Mouse (Mus musculus) telencephalon, adult 2 months (tissue): ENCODE results near the gene Tead4.
"Not testable (repeated sequence)": the region's sequence is repeated elsewhere in the genome, so short reads cannot be mapped to it uniquely, and the experiment has no call there.

ENCODE experiments used
- DNase-seq: peaks from one replicate; pipeline ENCODE4 v3.0.0-alpha.2; 2011; ENCODE audit warnings: low read depth, low spot score

The Tead4 gene

DNA sequence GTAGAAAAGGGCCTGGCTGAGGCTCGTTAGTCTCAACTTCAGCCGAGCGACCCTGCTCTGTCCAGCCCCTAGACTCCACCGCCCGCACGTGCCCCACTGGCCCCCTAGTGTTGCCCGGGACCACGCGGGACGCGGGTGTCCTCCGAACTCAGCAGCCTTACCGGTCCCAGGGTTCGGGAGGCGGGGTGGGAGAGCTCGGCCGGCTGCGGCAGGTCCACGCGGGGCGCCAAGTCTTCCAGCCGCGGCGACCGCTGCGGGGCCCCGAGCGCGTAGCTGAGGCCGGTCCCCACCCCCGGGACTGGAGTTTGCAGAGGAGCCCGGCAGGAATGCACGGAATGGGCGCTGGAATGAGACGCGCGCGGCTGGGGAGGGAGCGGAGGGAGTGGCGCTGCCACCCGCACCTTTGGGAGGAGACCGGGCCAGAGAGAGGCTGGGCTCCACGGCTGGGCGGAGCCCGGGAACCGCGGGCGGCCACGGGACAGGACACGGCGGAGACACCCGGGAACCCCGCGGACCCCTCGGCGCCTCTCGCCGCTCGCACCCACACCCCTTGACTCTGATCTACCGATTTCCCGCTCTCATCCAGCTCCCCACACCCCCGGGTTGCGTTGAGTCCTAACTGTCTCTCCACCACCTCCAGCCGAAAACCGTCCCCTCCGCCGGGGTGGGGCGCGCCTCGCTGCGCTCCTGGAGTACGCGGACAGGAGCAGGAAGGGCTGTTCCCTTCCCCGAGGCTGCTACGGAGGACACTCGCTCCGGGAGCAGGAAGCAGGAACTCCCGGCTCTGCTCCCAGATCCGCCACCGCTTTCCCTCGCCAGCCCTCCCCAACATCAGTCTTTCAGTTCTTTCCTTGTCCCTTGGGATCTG lies at the start of gene Tead4:
Tead4 (minus strand) TSS at position 690 of the 868 bp plus-strand sequence.
- DNase-seq = no peak

DNA sequence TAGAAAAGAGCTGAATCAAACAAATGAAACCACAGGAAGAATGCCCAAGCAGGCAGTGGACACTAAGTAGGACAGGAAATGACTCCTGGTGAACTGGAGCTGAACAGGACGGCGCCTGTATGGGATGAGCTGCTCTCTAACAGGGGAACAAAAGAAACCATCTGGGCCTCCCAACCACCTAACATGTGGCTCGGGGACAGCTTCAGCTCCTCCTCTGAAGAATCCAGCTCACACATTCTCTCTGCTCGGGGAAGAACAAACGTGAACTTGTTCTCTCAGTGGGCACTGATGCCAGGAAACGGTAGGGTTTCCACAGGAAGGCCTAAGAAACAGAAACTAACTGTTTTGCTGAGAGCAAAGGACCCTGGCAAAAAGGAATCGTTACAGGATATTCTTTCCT lies 49.1 kb upstream of the Tead4 start:
- no peak for DNase-seq

DNA sequence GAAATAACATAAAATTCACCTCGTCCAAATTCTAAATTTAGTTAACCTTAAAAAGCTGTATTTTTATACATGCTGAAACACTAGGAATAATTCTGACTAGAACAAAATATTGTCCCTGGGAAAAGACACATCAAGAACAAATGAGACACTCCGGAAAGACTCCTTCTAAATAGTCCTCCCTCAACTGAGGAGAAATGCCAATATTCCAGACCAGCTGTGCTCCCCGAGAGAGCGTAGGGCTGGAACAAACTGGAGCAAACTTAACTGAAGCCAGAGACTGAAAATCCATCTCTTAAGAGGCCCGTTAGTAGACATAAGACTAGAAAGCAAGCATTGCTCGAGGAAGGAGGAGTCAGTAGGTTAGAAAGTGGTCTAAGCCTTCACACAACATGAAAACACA lies 46.2 kb upstream of the Tead4 start:
- no peak for DNase-seq

DNA sequence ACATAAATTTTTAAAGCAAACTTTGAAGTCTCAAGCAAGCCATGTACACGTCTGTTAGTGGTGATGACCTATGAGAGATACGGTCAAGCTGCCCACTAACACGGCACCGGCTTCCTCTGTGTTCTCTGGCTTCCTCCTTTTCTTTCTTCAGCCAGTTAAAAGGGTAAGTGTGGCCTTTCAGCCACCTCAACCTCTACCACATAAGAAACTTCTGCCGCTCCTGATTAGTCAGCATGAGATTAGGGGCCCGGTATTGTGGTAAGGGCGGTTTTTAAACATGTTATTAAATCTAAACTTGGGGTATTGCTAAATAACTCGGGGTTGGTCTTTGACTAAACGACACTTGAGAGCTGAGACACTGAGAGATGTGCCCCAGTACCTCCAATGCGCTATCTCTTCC lies 45.0 kb upstream of the Tead4 start:
- no peak for DNase-seq

DNA sequence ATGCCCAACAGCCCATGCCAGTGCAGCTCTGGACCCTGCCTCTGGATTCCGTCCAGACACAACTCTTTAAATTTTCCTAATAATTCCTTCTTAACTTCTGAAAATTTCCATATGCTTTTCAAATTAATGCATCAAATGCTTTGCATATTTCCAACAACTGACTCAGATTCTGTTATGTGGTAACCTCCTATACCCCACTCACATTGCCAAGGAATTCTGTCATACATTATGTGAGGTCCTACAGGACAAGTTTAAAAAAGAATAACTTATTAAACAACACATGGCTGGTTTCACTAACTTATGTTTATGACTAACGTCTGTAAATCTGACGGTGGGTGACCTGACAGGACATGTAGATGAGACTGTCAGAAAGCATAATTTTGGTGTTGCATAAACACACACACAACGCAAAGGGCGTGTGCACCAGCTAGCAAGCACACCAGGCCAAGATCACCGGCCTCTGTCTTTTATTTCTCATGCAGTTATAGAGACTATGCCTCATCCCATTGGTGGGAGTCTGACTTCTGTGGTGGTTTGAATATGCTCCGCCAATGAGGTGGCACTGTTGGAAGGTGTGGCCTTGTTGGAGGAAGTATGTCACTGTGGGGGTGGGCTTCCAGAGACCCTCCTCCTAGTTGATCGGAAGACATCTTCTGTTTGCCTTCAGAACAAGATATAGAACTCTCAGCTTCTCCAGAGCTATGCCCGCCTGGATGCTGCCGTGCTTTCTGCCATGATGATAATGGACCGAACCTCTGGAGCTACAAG lies 41.5 kb upstream of the Tead4 start:
- no peak for DNase-seq

DNA sequence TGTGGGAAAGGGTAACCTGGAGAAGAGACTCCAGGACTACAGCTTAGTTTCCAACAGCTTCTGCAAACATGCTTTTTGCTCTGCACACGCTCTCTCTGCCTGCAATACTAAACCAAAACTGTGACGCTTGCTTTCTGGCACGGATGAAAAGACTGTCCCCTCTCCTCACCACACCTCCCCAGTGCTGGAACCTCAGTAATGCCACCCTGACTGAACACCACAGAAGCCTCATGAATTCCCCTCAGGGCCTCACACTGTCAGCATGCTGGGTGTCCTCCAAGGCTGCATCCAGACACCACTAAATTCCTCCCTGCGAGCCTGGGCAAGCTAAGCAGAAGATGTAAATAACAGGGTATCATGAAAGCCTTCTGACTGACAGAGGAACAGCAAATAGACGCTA lies 38.3 kb upstream of the Tead4 start:
- DNase-seq = no peak

DNA sequence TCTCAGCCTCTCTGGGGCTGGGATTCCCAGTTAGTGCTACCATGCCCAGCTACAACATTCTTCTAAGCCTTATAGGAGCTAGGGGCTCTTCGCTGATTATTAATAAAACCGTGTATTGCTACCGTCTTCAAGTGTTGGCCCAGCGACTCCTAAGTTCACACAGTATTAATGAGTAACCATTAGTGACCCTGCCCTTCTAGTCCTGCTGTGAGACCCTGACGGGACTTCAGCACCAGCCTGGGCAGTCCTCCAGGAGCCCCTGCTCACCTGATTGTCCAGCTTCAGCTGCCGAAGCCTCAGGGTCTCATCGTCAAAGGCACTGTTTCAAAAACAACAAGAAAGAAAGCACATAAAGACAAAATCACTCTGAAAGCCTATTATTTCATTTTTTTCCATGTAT lies 36.8 kb upstream of the Tead4 start:
- DNase-seq = no peak

DNA sequence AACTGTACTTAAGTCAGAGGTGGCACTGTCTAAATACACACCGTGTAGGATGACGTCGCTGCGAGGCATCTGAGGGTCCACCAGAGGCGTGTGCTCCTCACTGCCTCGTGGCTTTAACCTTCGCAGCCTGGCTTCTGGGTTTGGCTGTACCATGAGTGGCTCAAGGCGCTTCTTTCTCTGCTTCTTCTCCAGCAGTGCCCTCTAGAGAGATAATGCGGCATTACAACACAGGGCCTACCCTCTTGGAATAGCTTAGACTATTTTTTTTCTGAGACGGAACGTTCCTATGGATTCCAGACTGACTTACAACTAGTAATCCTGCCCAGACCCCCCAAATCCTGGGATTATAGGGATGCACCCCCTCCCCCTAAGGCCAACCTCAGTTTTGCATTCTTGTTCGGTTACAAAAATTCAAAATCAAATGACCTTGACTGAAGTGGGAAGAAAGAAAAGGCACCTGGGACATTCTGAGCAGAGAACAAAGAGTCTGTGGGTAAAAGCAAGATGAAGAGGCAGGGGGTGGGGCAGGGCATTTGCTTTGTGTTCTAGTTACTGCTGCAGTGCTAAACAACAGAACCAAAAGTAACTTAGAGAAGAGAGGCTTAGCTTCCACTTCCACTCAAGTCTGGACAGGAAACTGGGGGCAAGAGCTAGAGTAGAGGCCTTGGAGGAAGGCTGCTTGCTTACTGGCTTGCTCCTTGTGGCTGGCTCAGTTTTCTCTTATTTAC lies 33.9 kb upstream of the Tead4 start:
- DNase-seq = no peak

DNA sequence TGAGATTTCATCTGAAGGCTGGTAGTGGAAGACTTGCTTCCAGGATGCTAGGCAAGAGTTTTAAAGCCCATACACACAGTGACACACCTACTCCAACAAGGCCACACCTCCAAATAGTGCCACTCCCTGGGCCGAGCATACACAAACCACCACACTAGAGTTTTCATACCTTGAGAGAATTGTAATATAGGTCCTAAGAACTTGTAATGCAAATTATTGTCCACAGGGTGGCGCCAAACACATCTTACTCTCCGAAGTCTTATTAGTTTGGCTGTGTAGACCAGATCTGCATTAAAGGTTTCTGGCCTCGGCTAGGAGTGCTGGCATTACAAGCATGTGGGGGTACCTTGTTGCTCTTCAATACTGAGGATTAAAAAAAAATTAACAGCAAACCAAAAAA lies 17.7 kb upstream of the Tead4 start:
- DNase-seq = peak; percentile 56

DNA sequence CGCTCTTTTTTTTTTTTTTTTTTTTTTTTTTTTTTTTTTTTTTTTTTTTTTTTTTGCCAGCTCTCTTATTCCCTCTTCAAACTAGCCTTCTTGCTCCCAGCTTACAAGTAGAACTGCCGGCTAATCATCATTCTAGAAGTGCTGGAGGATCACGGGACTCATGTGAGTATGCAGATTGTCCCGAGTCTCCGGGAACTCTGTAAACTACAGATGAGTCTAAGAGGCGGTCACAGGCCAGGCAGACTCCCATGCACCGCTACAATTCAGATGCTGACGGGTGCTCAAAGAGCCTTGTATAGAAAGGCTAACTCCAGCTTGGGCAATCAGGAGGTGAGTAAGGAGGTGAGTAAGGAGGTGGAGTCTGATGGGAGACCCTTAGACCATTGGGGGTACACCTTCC lies 15.0 kb upstream of the Tead4 start:
- no peak for DNase-seq

DNA sequence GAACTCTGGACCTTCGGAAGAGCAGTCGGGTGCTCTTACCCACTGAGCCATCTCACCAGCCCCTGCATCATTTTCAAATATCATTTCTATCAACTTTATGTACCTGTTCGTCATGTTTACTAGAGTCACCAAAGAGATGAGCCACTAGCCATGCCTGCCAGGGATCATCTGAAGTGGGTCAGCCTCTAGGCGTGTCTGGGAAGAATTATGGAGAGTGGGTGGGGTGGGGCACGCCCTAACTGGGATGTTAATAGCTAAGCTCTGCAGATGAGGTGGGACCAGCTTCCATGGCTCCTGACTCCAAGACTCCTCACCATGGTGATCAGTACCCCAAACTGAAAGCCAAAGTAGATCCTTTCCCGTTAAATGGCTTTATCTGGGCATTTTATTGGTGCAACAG lies 14.2 kb upstream of the Tead4 start:
- no peak for DNase-seq

DNA sequence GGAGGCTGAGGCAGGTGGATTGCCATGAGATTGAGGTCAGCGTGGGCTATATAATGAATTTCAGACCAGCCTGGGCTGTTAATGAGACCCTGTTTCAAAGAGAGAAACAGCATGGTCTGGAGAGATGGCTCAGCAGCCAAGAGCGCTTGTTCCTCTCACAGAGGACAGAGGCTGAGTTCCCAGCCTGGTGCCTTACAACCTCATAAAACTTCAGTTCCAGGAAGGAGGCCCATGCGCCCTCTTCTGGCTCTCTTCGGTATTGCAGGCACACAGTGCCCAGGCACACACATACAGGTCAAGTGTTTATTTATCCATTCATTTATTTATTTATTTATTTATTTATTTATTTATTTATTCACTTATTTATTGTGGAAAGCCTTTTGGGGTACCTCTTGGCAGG lies 7.7 kb upstream of the Tead4 start:
- DNase-seq = no peak

DNA sequence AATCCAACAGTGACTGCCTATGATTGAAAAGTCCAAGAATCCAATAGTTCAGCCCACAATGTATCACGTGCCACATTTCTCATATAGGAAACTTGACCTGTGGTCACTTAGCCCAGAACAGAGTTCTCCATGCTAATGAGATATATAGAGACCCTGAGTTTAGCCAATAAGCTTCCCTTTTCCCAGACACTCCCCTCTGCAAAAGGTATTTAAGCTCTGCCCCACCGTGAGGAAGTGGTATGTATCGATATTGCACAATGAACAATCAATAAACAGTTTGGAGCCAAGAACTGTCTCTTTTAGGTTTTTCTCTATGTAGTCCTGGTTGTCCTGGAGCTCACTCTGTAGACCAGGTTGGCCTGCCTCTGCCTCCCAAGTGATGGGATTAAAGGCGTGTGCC lies 4.2 kb upstream of the Tead4 start:
- no peak for DNase-seq

DNA sequence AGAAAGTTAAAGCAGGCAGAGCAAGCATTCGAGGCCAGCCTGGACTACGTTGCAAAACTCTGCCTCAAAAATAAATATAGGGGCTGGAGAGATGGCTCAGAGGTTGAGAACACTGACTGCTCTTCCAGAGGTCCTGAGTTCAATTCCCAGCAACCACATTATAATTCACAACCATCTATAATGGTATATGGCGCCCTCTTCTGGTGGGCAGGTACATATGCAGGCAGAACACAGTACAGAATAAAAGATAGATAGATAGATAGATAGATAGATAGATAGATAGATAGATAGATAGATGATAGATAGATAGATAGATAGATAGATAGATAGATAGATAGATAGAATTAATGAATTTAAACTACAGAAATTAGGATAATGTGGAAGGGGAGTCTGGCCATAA lies 2.0 kb upstream of the Tead4 start:
- DNase-seq = not testable (repeated sequence)

DNA sequence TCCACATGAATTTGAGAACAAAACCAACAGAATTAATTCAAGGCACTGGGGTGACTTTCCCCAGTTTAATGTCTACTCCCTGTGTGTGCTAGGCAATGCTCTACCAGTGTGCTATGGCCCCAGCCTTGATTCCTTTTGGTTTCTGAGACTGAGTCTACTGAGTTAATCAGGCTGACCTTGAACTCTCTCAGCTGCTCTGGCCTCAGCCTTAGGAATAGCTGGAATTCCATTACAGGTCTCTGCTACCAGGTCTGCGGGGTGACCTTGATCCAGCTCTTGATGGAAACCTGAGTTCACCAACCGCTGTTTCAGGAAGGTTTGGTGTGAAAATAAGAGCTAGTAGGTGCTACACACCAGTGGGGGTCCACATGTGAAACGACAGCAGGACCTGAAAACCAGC lies 1.3 kb upstream of the Tead4 start:
- DNase-seq = no peak

DNA sequence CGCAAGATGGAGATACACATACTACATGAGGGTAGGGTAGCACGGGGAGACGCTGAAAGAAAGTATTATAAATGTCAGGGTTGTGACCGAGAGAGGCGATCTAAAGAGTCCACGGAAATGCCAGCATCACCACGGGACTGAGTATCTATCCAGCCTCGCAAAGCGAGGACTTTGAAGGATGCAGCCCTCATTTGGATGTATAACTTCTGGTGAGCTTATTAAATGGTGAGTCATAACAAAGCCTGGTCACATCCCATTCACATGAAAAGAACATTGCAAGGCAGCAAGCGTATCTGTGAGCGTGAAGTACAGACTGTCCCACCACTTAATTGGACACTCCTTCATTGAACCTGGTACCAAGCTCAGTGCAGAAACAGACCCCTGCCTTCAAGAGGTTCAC lies 835 bp upstream of the Tead4 start:
- DNase-seq = no peak

DNA sequence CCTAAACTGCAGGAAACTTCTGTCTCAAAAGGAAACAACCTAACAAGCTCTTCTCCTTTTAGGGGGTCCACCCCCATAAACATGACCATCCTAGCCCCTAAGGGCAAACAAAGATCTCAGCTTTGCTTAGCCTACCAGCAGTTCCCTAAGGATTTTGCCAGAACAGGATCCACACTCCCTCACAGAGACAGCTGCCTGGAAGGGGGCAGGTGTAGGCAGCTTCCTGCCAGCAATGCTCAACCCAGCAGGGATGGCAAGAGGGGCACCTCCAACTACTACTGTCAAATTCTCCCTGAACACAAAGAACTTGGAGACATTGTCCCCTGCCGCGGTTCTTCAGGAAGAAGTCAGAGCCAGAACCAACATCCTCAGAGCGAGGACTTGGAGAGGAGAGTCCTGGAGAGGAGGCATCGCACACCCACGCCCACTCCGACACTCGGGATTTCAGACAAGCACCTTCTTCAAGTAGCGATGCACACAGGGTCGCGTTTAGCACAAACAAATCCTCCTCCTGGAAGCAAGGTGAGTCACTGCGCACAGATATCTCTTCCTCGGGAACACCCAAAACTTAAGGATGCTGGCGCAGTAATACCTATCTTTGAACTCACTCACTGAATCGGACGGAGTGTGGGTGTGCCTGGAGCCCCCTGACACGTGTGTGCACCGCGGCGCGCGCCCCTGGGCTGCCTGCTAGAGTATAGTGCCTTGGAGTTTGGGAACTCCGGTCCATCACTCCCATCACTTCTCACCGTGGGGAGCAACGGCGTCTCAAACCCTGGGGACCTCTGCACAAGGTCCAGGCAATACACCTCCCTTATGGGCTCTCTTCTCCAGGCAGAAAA lies 1.1 kb downstream of the Tead4 start:
- DNase-seq = no peak

DNA sequence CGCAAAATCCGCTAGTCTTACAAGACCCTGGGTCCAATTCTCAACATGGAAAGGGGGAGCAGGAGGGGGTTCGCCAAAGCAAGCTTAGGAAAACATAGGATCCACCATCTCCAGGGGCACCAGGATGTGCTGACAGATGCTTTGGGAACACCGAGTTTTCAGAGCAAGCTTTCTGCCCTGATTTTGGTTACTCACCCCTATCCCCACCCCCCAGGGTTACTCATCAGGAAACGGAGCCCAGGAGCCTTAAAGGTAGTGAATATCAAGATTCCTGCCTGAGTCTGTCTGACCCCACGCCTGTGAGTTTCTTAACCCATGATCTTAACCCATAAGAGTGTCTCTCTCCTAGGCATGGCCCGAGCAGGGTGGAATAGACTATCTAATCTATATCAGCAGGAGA lies 2.4 kb downstream of the Tead4 start:
- no peak for DNase-seq

DNA sequence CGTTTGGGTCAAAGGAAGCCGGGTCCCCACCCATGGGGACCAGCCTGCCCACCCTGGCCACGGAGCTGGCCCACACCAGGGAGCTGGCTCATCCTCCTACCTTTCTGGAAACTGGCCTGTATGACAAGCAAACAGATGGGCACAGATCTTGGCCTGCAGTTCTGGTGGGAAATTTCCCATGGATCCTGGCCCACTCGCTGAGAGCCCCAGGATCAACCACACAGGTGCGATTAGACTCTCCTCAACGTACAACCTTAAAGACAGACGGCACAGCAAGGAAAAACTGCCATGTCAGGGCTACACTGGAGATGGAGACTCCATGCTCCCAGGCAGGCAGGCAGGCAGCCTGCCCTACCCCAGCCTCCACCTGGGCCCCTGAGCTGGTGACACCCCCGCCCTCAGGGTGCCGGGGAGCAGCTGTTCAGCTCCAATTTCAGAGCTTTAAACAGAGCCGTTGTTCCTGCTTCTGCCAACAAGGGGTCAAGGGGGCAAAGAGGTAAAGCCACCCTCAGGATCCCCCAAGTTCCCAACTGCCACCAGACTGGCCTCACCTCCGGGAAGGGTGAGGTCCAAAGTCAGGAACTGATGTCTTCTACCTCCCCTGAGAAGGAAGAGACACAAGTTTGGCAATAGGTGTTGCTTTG lies 3.8 kb downstream of the Tead4 start:
- DNase-seq = no peak

DNA sequence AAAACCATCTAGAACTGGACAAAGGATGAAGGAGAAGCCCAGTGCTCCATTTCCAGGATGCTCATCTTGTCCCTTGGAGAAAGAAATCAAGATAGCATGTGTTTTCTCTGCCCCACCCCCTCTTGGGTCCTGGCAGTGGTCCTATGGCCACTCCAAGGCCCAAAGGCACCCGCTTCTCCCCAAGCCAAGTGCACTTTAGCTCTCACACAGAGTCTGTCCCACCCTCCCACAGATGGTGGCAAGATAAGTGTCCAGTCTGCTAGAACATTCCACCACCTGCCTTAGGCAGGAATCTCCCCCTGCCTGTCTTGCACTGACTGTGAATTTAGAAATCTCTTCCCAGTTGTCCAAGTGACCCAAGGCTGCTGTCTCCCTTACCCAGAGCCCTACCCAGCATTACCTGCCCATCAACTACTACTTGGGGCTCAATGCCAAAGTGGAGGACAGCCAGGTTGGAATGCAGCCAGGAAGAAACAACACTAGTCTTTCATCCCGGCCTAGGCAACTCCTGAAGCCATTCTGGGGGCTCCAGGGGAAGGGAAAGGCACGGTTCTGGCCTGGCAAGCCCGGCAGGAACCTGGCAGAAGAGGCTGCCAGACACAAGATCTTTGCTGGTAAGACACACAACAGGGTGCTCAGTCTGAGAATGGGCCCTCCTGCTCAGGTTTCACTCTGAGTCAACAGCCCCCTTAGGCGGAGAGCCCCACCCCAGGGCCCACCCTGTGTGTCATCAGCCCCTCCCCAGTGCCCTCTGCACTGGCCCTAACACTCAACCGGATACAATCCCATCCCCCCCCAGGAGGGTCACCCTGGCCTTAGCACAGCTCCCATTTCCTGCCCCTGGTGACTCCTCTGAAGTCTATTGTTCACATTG lies 4.5 kb downstream of the Tead4 start:
- no peak for DNase-seq
